12 mouse cellular contexts compared by ENCODE assay signal in the genomic region with DNA sequence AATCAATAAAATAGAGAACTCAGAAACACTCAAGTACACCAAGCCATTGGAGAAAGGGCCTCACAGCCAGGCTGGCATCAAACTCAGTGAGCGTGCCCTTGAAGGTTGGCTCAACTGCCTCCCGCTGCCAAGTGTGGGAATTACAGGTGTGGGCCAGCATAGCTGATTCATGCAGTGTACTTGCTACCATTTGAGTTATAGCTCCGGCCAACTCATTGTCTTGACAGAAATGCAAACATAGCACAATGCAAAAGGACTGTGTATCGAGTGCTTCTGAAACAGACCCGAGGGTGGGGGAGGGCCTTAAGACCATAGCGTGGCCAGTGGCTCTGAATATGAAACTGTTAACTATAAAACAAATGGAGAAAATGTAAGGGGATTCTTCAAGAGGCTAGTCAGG. TPM values are rescaled to one million over a fixed set of nuclear protein-coding genes. Genes with fewer than 3 reads are reported as not detected.
DNase-seq lines count a peak whose midpoint lies in the region; ATAC-seq and TF ChIP-seq lines count a peak whose summit lies in the region.
"Had no signal": no experiment of that assay in that cellular context is flagged by ENCODE, and none has a peak within 500 bp of the region (broad histone marks: within the 10 kb centered on the region; RNA-seq: fewer than 3 reads in every experiment).

No protein-coding gene starts in this region.

- no peak for ATAC-seq in erythroid progenitor cell, adult 5-6 weeks (replicated peaks; ENCODE audit: low FRiP score, poor library complexity, severe bottlenecking)

- no peak overlapping the region for H3K27ac ChIP-seq in left cerebral cortex, adult 2 months
- H3K27ac ChIP-seq: limb, embryonic 13.5 days had no signal

- no peak overlapping the region for H3K4me3 ChIP-seq in left cerebral cortex, adult 2 months
- H3K4me3 ChIP-seq: limb, embryonic 13.5 days had no signal

- intact Hi-C loops in left cerebral cortex, adult 2 months (cut with DNase I), result no loop called here
- intact Hi-C loops in left cerebral cortex, postnatal 14 days (cut with DNase I), result no loop called here

- peak; percentile 1; the same call in 1 of the 2 replicates for TF ChIP-seq CTCF in left cerebral cortex, adult 2 months (IDR thresholded peaks at IDR 0.05)

- peak; percentile 27 for DNase-seq in cerebellum, adult 8-10 months
- DNase-seq in cerebellum, postnatal 36 days, result no peak
- no peak for DNase-seq in left cerebral cortex, adult 2 months (ENCODE audit: extremely low spot score in 1 of 2, low spot score in 2 of 2)
- DNase-seq in left cerebral cortex, postnatal 14 days (ENCODE audit: low spot score in 2 of 2), result no peak
- DNase-seq in adipocyte (ENCODE audit: low spot score), result peak; percentile 50
- peak; percentile 64 for DNase-seq in lung, postnatal 36 days
- DNase-seq in frontal cortex, postnatal 25 days (ENCODE audit: low spot score in 2 of 2), result no peak
- DNase-seq: gastrocnemius, postnatal 25 days; heart, postnatal 4 days had no signal

RNA-seq across cellular contexts. Expression of gene Pop7, which starts 1.7 kb away (rescaled TPM):
- 10 to 100 TPM; 30.4 to 35.9 TPM for total RNA-seq in left cerebral cortex, adult 2 months (2021)
- total RNA-seq in left cerebral cortex, postnatal 14 days (2021), result 10 to 100 TPM; 28.0 to 35.2 TPM
- total RNA-seq in erythroid progenitor cell, adult 5-6 weeks (2015; ENCODE audit: low replicate concordance), result 2.9 and 23.5 TPM in 2 replicates
- total RNA-seq in erythroid progenitor cell, adult 5-6 weeks (2017; ENCODE audit: low replicate concordance), result 0.38 and 10.8 TPM in 2 replicates

RNA-seq across cellular contexts. Expression of gene Gigyf1, which starts 14.3 kb away (rescaled TPM):
- 10 to 100 TPM; 58.1 to 59.9 TPM for total RNA-seq in left cerebral cortex, adult 2 months (2021)
- total RNA-seq in left cerebral cortex, postnatal 14 days (2021), result 10 to 100 TPM; 40.0 to 44.3 TPM
- total RNA-seq in erythroid progenitor cell, adult 5-6 weeks (2015; ENCODE audit: low replicate concordance), result 5.4 and 5.8 TPM in 2 replicates
- total RNA-seq in erythroid progenitor cell, adult 5-6 weeks (2017; ENCODE audit: low replicate concordance), result 8.1 and 11.2 TPM in 2 replicates

RNA-seq across cellular contexts. Expression of gene Zan, which starts 27.2 kb away (rescaled TPM):
- under 1 TPM; 0.30 to 0.38 TPM for total RNA-seq in left cerebral cortex, adult 2 months (2021)
- total RNA-seq in left cerebral cortex, postnatal 14 days (2021), result under 1 TPM; 0.44 to 0.55 TPM
- total RNA-seq in erythroid progenitor cell, adult 5-6 weeks (2015; ENCODE audit: low replicate concordance), result not detected in 2 replicates
- total RNA-seq in erythroid progenitor cell, adult 5-6 weeks (2017; ENCODE audit: low replicate concordance), result not detected in 2 replicates

RNA-seq across cellular contexts. Expression of gene Epo, which starts 29.0 kb away (rescaled TPM):
- not detected for total RNA-seq in left cerebral cortex, adult 2 months (2021)
- not detected for total RNA-seq in left cerebral cortex, postnatal 14 days (2021)
- not detected in 2 replicates for total RNA-seq in erythroid progenitor cell, adult 5-6 weeks (2015; ENCODE audit: low replicate concordance)
- not detected in 2 replicates for total RNA-seq in erythroid progenitor cell, adult 5-6 weeks (2017; ENCODE audit: low replicate concordance)
- total RNA-seq: gastrocnemius, postnatal 25 days; heart, postnatal 4 days; layer of hippocampus, adult 18-20 months had no signal

RNA-seq across cellular contexts. Expression of gene Gnb2, which starts 29.3 kb away (rescaled TPM):
- total RNA-seq in left cerebral cortex, adult 2 months (2021), result 100 to 1,000 TPM; 570 to 583 TPM
- 100 to 1,000 TPM; 777 to 806 TPM for total RNA-seq in left cerebral cortex, postnatal 14 days (2021)
- total RNA-seq in erythroid progenitor cell, adult 5-6 weeks (2015; ENCODE audit: low replicate concordance), result 253 and 262 TPM in 2 replicates
- 152 and 170 TPM in 2 replicates for total RNA-seq in erythroid progenitor cell, adult 5-6 weeks (2017; ENCODE audit: low replicate concordance)

Comparison
In these comparisons a context has a peak if more than half of its experiments do, and no peak if none do; other contexts are left out.
1. DNase-seq: peak in cerebellum, adult 8-10 months (single experiment), adipocyte (single experiment) and lung, postnatal 36 days (single experiment); none in cerebellum, postnatal 36 days (0 of 2), left cerebral cortex, adult 2 months (0 of 2), left cerebral cortex, postnatal 14 days (0 of 2) and frontal cortex, postnatal 25 days (0 of 2).